Mouse (Mus musculus): ENCODE measurements around the gene Oxct2b. TPM values are rescaled to one million over a fixed set of nuclear protein-coding genes. Genes with fewer than 3 reads are reported as not detected.

The Oxct2b gene
- polyA plus RNA-seq, 1 experiment from 2014 or later, result not detected

- no peak for DNase-seq (ENCODE audit: low spot score)
- Histone ChIP-seq H3K4me2 (replicated peaks; ENCODE audit: low read depth, low read length) (no peak overlapping the region), H3K27me3 (replicated peaks; ENCODE audit: insufficient read depth, low read length) (no peaks in the 10 kb centered on the region), H3K4me3 (ENCODE audit: low read depth, low read length) (no peak overlapping the region), H3K9ac (replicated peaks; ENCODE audit: low read depth) (no peak overlapping the region), H3K9me3 (ENCODE audit: low read length) (no peaks in the 10 kb centered on the region), H3K4me1 (ENCODE audit: insufficient read depth, low read depth, low read length) (no peaks in the 10 kb centered on the region), H3K36me3 (ENCODE audit: insufficient read depth, low read length) (peaks cover 29% of the 10 kb centered on the region), H3K27ac (ENCODE audit: low read length) (no peak overlapping the region)
- ATAC-seq, result no peak
- no peak for TF ChIP-seq EP300 (IDR thresholded peaks at IDR 0.05)
- TF ChIP-seq CTCF (IDR thresholded peaks at IDR 0.05), result no peak
- WGBS, result 96% methylated on average over 7 of the region's 7 CpGs
These were observed 10.6 kb downstream of the Oxct2b start for GRCm38 (mm10) chr4:123126626-123127025.

GRCm38 (mm10) chr4:123127051-123127450 lies 11.0 kb downstream of the Oxct2b start:
- Histone ChIP-seq H3K4me1 (ENCODE audit: insufficient read depth, low read depth, low read length) (no peaks in the 10 kb centered on the region), H3K27ac (ENCODE audit: low read length) (no peak overlapping the region), H3K9ac (replicated peaks; ENCODE audit: low read depth) (no peak overlapping the region), H3K27me3 (replicated peaks; ENCODE audit: insufficient read depth, low read length) (no peaks in the 10 kb centered on the region), H3K36me3 (ENCODE audit: insufficient read depth, low read length) (peaks cover 33% of the 10 kb centered on the region), H3K4me3 (ENCODE audit: low read depth, low read length) (no peak overlapping the region), H3K9me3 (ENCODE audit: low read length) (no peaks in the 10 kb centered on the region), H3K4me2 (replicated peaks; ENCODE audit: low read depth, low read length) (no peak overlapping the region)
- no peak for DNase-seq (ENCODE audit: low spot score)
- ATAC-seq, result no peak
- WGBS, result 87% methylated on average over 4 of the region's 4 CpGs
- TF ChIP-seq CTCF (IDR thresholded peaks at IDR 0.05), result no peak
- TF ChIP-seq EP300 (IDR thresholded peaks at IDR 0.05), result no peak

GRCm38 (mm10) chr4:123137551-123137950 lies 21.5 kb downstream of the Oxct2b start:
- ATAC-seq, result no peak
- no peak for DNase-seq (ENCODE audit: low spot score)
- 85% methylated on average over 3 of the region's 3 CpGs for WGBS

GRCm38 (mm10) chr4:123139513-123140154 lies 23.6 kb downstream of the Oxct2b start, which contains the start of gene Ppie:
Gene Ppie, minus strand, starts transcription at chr4:123139951.
- Histone ChIP-seq H3K36me3 (ENCODE audit: insufficient read depth, low read length) (peaks cover 13% of the 10 kb centered on the region; the same call in 1 of the 2 replicates), H3K9me3 (ENCODE audit: low read length) (no peaks in the 10 kb centered on the region), H3K27me3 (replicated peaks; ENCODE audit: insufficient read depth, low read length) (no peaks in the 10 kb centered on the region), H3K9ac (replicated peaks; ENCODE audit: low read depth) (peak within 1 kb of the TSS; percentile 47), H3K4me3 (ENCODE audit: low read depth, low read length) (peak within 1 kb of the TSS; percentile 49), H3K4me2 (replicated peaks; ENCODE audit: low read depth, low read length) (peak within 1 kb of the TSS; percentile 77), H3K4me1 (ENCODE audit: insufficient read depth, low read depth, low read length) (peaks cover 11% of the 10 kb centered on the region; the same call in 1 of the 2 replicates), H3K27ac (ENCODE audit: low read length) (peak within 1 kb of the TSS; percentile 68)
- ATAC-seq, result peak; percentile 99
- TF ChIP-seq CTCF (IDR thresholded peaks at IDR 0.05) (peak; percentile 47), EP300 (IDR thresholded peaks at IDR 0.05) (no peak)
- DNase-seq (ENCODE audit: low spot score), result peak; percentile 94
- under 1% methylated on average over 34 of the region's 34 CpGs for WGBS

More at GRCm38 (mm10) chr4:123137551-123137950, 21.5 kb downstream of the Oxct2b start:
- Histone ChIP-seq H3K4me1 (ENCODE audit: insufficient read depth, low read depth, low read length) (peaks cover 11% of the 10 kb centered on the region; the same call in 1 of the 2 replicates), H3K9ac (replicated peaks; ENCODE audit: low read depth) (no peak overlapping the region), H3K36me3 (ENCODE audit: insufficient read depth, low read length) (peaks cover 28% of the 10 kb centered on the region), H3K27me3 (replicated peaks; ENCODE audit: insufficient read depth, low read length) (no peaks in the 10 kb centered on the region), H3K27ac (ENCODE audit: low read length) (no peak overlapping the region), H3K9me3 (ENCODE audit: low read length) (no peaks in the 10 kb centered on the region), H3K4me2 (replicated peaks; ENCODE audit: low read depth, low read length) (no peak overlapping the region), H3K4me3 (ENCODE audit: low read depth, low read length) (no peak overlapping the region)
- TF ChIP-seq CTCF (IDR thresholded peaks at IDR 0.05), result no peak
- no peak for TF ChIP-seq EP300 (IDR thresholded peaks at IDR 0.05)

GRCm38 (mm10) chr4:123147446-123148150 lies 31.5 kb downstream of the Oxct2b start:
- ATAC-seq (no peak), DNase-seq (ENCODE audit: low spot score) (no peak)
- TF ChIP-seq EP300 (IDR thresholded peaks at IDR 0.05) (no peak), CTCF (IDR thresholded peaks at IDR 0.05) (no peak)
- Histone ChIP-seq H3K9me3 (ENCODE audit: low read length) (no peaks in the 10 kb centered on the region), H3K27me3 (replicated peaks; ENCODE audit: insufficient read depth, low read length) (no peaks in the 10 kb centered on the region), H3K4me1 (ENCODE audit: insufficient read depth, low read depth, low read length) (no peaks in the 10 kb centered on the region), H3K4me2 (replicated peaks; ENCODE audit: low read depth, low read length) (no peak overlapping the region), H3K9ac (replicated peaks; ENCODE audit: low read depth) (no peak overlapping the region), H3K4me3 (ENCODE audit: low read depth, low read length) (no peak overlapping the region), H3K27ac (ENCODE audit: low read length) (no peak overlapping the region), H3K36me3 (ENCODE audit: insufficient read depth, low read length) (no peaks in the 10 kb centered on the region)
- 65% methylated on average over 5 of the region's 5 CpGs for WGBS

GRCm38 (mm10) chr4:123152003-123152402 lies 35.9 kb downstream of the Oxct2b start:
- 72% methylated on average over 4 of the region's 4 CpGs for WGBS
- Histone ChIP-seq H3K9me3 (ENCODE audit: low read length) (no peaks in the 10 kb centered on the region), H3K27me3 (replicated peaks; ENCODE audit: insufficient read depth, low read length) (no peaks in the 10 kb centered on the region), H3K4me3 (ENCODE audit: low read depth, low read length) (no peak overlapping the region), H3K4me1 (ENCODE audit: insufficient read depth, low read depth, low read length) (no peaks in the 10 kb centered on the region), H3K36me3 (ENCODE audit: insufficient read depth, low read length) (no peaks in the 10 kb centered on the region), H3K9ac (replicated peaks; ENCODE audit: low read depth) (no peak overlapping the region), H3K4me2 (replicated peaks; ENCODE audit: low read depth, low read length) (no peak overlapping the region), H3K27ac (ENCODE audit: low read length) (no peak overlapping the region)
- TF ChIP-seq EP300 (IDR thresholded peaks at IDR 0.05) (no peak), CTCF (IDR thresholded peaks at IDR 0.05) (no peak)
- no peak for DNase-seq (ENCODE audit: low spot score)
- no peak for ATAC-seq
